Mouse (Mus musculus): ENCODE measurements around the gene Tinagl1. TPM values are rescaled to one million over a fixed set of nuclear protein-coding genes. Genes with fewer than 3 reads are reported as not detected.
A peak's percentile ranks its signal among the peaks of the same experiment; 100 is the strongest.

The Tinagl1 gene
- total and polyA plus RNA-seq, 2 experiments from 2014 or later, result 7.2 to 15.1 TPM

DNA sequence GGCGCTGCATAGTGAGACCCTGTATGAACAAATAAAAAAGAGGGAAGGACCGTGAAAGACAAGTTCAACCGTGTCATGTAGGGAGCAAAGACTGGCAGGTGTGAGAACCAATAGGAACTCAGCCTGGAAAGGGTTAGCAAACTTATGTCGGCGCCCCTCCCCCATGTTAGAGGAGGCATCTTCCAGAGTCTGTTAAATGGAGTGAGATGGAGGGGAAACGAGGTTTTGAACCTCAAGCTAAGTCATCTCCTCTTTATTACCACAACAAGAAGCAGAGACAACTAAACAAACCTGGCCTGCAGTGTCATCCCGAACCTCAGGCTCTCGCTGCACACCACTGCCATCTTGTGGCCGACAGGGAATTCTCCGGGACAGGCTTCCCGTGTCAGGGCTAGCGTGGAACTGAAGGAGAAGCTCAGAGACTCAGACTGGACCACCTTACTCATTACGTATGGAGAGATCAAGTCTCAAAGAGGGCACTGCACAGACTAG, 13.9 kb upstream of the Tinagl1 start:
- peak; percentile 83; the same call in 1 of the 2 replicates for ATAC-seq
- H3K4me2 ChIP-seq (ENCODE audit: low read depth, low read length), result peak overlapping the region; percentile 16; the same call in 1 of the 2 replicates
- H3K9ac ChIP-seq (replicated peaks; ENCODE audit: low read length), result no peak overlapping the region
- TF ChIP-seq CTCF (IDR thresholded peaks at IDR 0.05; ENCODE audit: low read depth), result peak; percentile 97
- H3K9me3 ChIP-seq (ENCODE audit: low read length), result no peaks in the 10 kb centered on the region
- no peaks in the 10 kb centered on the region for H3K4me1 ChIP-seq (ENCODE audit: insufficient read depth, low read length)
- DNase-seq (ENCODE audit: low spot score), result peak; percentile 93
- H3K27me3 ChIP-seq (ENCODE audit: insufficient read depth, low read length), result no peaks in the 10 kb centered on the region
- WGBS, result 2% methylated on average over 13 of the region's 13 CpGs
- H3K4me3 ChIP-seq (ENCODE audit: low read length), result no peak overlapping the region
- no peak overlapping the region for H3K27ac ChIP-seq
- H3K36me3 ChIP-seq (ENCODE audit: insufficient read depth, low read length), result no peaks in the 10 kb centered on the region

DNA sequence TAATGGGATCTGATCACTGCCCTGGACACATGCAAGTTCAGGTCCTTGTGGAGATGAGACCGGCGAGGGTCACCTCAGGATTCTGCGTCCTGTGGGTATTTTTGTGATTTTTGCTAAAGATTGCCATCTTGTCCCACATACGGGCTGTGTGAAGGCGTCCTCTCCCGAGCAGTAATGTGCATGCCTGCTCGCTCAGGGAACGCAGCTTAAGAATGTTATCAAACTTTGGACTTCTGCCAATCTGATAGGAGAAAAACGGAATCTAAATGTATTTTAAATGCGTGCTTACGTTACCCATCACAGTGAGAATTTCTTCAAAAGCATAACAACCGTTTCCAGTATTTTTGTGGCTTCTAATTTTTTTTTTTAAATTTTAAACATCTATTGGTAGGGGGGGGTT, 12.0 kb upstream of the Tinagl1 start:
- Histone ChIP-seq H3K9me3 (ENCODE audit: low read length) (no peaks in the 10 kb centered on the region), H3K9ac (replicated peaks; ENCODE audit: low read length) (no peak overlapping the region), H3K4me3 (ENCODE audit: low read length) (no peak overlapping the region), H3K27me3 (ENCODE audit: insufficient read depth, low read length) (no peaks in the 10 kb centered on the region), H3K27ac (no peak overlapping the region), H3K4me2 (ENCODE audit: low read depth, low read length) (no peak overlapping the region), H3K36me3 (ENCODE audit: insufficient read depth, low read length) (no peaks in the 10 kb centered on the region), H3K4me1 (ENCODE audit: insufficient read depth, low read length) (no peaks in the 10 kb centered on the region)
- WGBS, result 75% methylated on average over 12 of the region's 12 CpGs
- DNase-seq (ENCODE audit: low spot score) (no peak), ATAC-seq (no peak)
- TF ChIP-seq CTCF (IDR thresholded peaks at IDR 0.05; ENCODE audit: low read depth), result no peak

- 64% methylated on average over 9 of the region's 9 CpGs for WGBS
- H3K9ac ChIP-seq (replicated peaks; ENCODE audit: low read length), result no peak overlapping the region
- TF ChIP-seq CTCF (IDR thresholded peaks at IDR 0.05; ENCODE audit: low read depth), result no peak
- H3K9me3 ChIP-seq (ENCODE audit: low read length), result no peaks in the 10 kb centered on the region
- no peaks in the 10 kb centered on the region for H3K4me1 ChIP-seq (ENCODE audit: insufficient read depth, low read length)
- H3K27ac ChIP-seq, result no peak overlapping the region
- no peak overlapping the region for H3K4me3 ChIP-seq (ENCODE audit: low read length)
- ATAC-seq, result no peak
- no peaks in the 10 kb centered on the region for H3K36me3 ChIP-seq (ENCODE audit: insufficient read depth, low read length)
- no peak for DNase-seq (ENCODE audit: low spot score)
- no peak overlapping the region for H3K4me2 ChIP-seq (ENCODE audit: low read depth, low read length)
- no peaks in the 10 kb centered on the region for H3K27me3 ChIP-seq (ENCODE audit: insufficient read depth, low read length)
Measured at GRCm38 (mm10) chr4:130186450-130186849, 11.5 kb upstream of the Tinagl1 start.

- H3K4me2 ChIP-seq (ENCODE audit: low read depth, low read length), result no peak overlapping the region
- H3K9ac ChIP-seq (replicated peaks; ENCODE audit: low read length), result no peak overlapping the region
- 72% methylated on average over 5 of the region's 5 CpGs for WGBS
- ATAC-seq (no peak), DNase-seq (ENCODE audit: low spot score) (no peak)
- no peaks in the 10 kb centered on the region for H3K9me3 ChIP-seq (ENCODE audit: low read length)
- H3K27me3 ChIP-seq (ENCODE audit: insufficient read depth, low read length), result no peaks in the 10 kb centered on the region
- no peak overlapping the region for H3K4me3 ChIP-seq (ENCODE audit: low read length)
- TF ChIP-seq CTCF (IDR thresholded peaks at IDR 0.05; ENCODE audit: low read depth), result no peak
- H3K27ac ChIP-seq, result no peak overlapping the region
- H3K4me1 ChIP-seq (ENCODE audit: insufficient read depth, low read length), result no peaks in the 10 kb centered on the region
- H3K36me3 ChIP-seq (ENCODE audit: insufficient read depth, low read length), result no peaks in the 10 kb centered on the region
Measured at GRCm38 (mm10) chr4:130183879-130184278, 9.0 kb upstream of the Tinagl1 start.

GRCm38 (mm10) chr4:130183023-130183422, 8.1 kb upstream of the Tinagl1 start:
- TF ChIP-seq CTCF (IDR thresholded peaks at IDR 0.05; ENCODE audit: low read depth), result no peak

GRCm38 (mm10) chr4:130181886-130182285, 7.0 kb upstream of the Tinagl1 start:
- WGBS, result 54% methylated on average over 4 of the region's 4 CpGs
- Histone ChIP-seq H3K4me2 (ENCODE audit: low read depth, low read length) (no peak overlapping the region), H3K4me3 (ENCODE audit: low read length) (no peak overlapping the region), H3K9me3 (ENCODE audit: low read length) (no peaks in the 10 kb centered on the region), H3K27me3 (ENCODE audit: insufficient read depth, low read length) (no peaks in the 10 kb centered on the region), H3K36me3 (ENCODE audit: insufficient read depth, low read length) (no peaks in the 10 kb centered on the region), H3K4me1 (ENCODE audit: insufficient read depth, low read length) (no peaks in the 10 kb centered on the region), H3K27ac (no peak overlapping the region), H3K9ac (replicated peaks; ENCODE audit: low read length) (no peak overlapping the region)
- ATAC-seq (no peak), DNase-seq (ENCODE audit: low spot score) (no peak)
- no peak for TF ChIP-seq CTCF (IDR thresholded peaks at IDR 0.05; ENCODE audit: low read depth)

More at GRCm38 (mm10) chr4:130183023-130183422, 8.1 kb upstream of the Tinagl1 start:
- H3K27me3 ChIP-seq (ENCODE audit: insufficient read depth, low read length), result no peaks in the 10 kb centered on the region
- no peak overlapping the region for H3K4me3 ChIP-seq (ENCODE audit: low read length)
- H3K36me3 ChIP-seq (ENCODE audit: insufficient read depth, low read length), result no peaks in the 10 kb centered on the region
- 74% methylated on average over 13 of the region's 13 CpGs for whole genome bisulfite sequencing
- H3K4me1 ChIP-seq (ENCODE audit: insufficient read depth, low read length), result no peaks in the 10 kb centered on the region
- H3K9me3 ChIP-seq (ENCODE audit: low read length), result no peaks in the 10 kb centered on the region
- H3K27ac ChIP-seq, result no peak overlapping the region
- no peak for DNase-seq (ENCODE audit: low spot score)
- peak; percentile 53; the same call in 1 of the 2 replicates for ATAC-seq
- H3K4me2 ChIP-seq (ENCODE audit: low read depth, low read length), result no peak overlapping the region
- H3K9ac ChIP-seq (replicated peaks; ENCODE audit: low read length), result no peak overlapping the region

GRCm38 (mm10) chr4:130180909-130181602, 6.1 kb upstream of the Tinagl1 start:
- DNase-seq (ENCODE audit: low spot score) (no peak), ATAC-seq (no peak)

More at GRCm38 (mm10) chr4:130180909-130181602, 6.1 kb upstream of the Tinagl1 start:
- TF ChIP-seq CTCF (IDR thresholded peaks at IDR 0.05; ENCODE audit: low read depth), result no peak
- Histone ChIP-seq H3K9me3 (ENCODE audit: low read length) (no peaks in the 10 kb centered on the region), H3K27me3 (ENCODE audit: insufficient read depth, low read length) (no peaks in the 10 kb centered on the region), H3K27ac (no peak overlapping the region), H3K4me3 (ENCODE audit: low read length) (no peak overlapping the region), H3K4me2 (ENCODE audit: low read depth, low read length) (no peak overlapping the region), H3K36me3 (ENCODE audit: insufficient read depth, low read length) (no peaks in the 10 kb centered on the region), H3K9ac (replicated peaks; ENCODE audit: low read length) (no peak overlapping the region), H3K4me1 (ENCODE audit: insufficient read depth, low read length) (no peaks in the 10 kb centered on the region)
- 73% methylated on average over 7 of the region's 7 CpGs for WGBS

All from hindbrain, postnatal 0 days (tissue).